Mouse (Mus musculus) kidney, adult 2 months (tissue): ENCODE measurements at regions not wholly inside any gene's neighbourhood (a gene's known extent, or its start where the extent isn't known, plus 50 kb on each side); places are given as distances from the start of the nearest gene placed in this dataset.

Experiments used
- CTCF ChIP-seq: fragments of 200-500 bp; conservative IDR thresholded peaks from 2 replicates; pipeline ENCODE4 v1.5.1; 2011; ENCODE audit warnings: low read depth, mild to moderate bottlenecking, control low read depth, low read length, moderate library complexity, mixed read lengths; ENCODE audit not compliant: insufficient read depth, insufficient read length
- POLR2A ChIP-seq: fragments of 200-500 bp; IDR thresholded peaks from one replicate; pipeline ENCODE4 v1.6.1; 2011; ENCODE audit warnings: low read depth, low read length, control low read depth

GRCm38 (mm10) chr6:68256151-68256550, 720.6 kb upstream of the Tacstd2 start:
- TF ChIP-seq CTCF = no peak
- TF ChIP-seq POLR2A = no peak
